Mouse (Mus musculus): ENCODE results near the gene Arhgap24. TPM values are rescaled to one million over a fixed set of nuclear protein-coding genes. Genes with fewer than 3 reads are reported as not detected.

Gene Arhgap24
- polyA plus RNA-seq, 1 experiment = 12.5 TPM

GRCm38 (mm10) chr5:102635591-102635990, 154.4 kb downstream of the Arhgap24 start:
- H3K4me2 ChIP-seq (ENCODE audit: low read depth) = no peak overlapping the region

GRCm38 (mm10) chr5:102639782-102640559, 158.8 kb downstream of the Arhgap24 start:
- Histone ChIP-seq H3K79me2 (ENCODE audit: control insufficient read depth, insufficient read depth) (peaks cover 3% of the 10 kb centered on the region), H3K36me3 (ENCODE audit: control insufficient read depth, insufficient read depth) (no peaks in the 10 kb centered on the region), H3K4me2 (ENCODE audit: low read depth) (no peak overlapping the region), H3K27me3 (ENCODE audit: control insufficient read depth, insufficient read depth, insufficient read length) (no peaks in the 10 kb centered on the region), H3K4me3 (no peak overlapping the region), H3ac (ENCODE audit: control insufficient read depth, insufficient read length) (no peak overlapping the region)
- TF ChIP-seq SRF (IDR thresholded peaks at IDR 0.05; ENCODE audit: control insufficient read depth, insufficient read length, low read depth) = no peak
- no peak for TF ChIP-seq TCF12 (IDR thresholded peaks at IDR 0.05; ENCODE audit: insufficient read depth, poor library complexity, severe bottlenecking)
- no peak for TF ChIP-seq CEBPB (IDR thresholded peaks at IDR 0.05; ENCODE audit: insufficient read depth, poor library complexity, severe bottlenecking)
- TF ChIP-seq USF1 (IDR thresholded peaks at IDR 0.05; ENCODE audit: low read depth) = no peak
- TF ChIP-seq E2F4 (IDR thresholded peaks at IDR 0.05; ENCODE audit: insufficient read depth) = no peak
- TF ChIP-seq POLR2A (IDR thresholded peaks at IDR 0.05; ENCODE audit: insufficient read length, low read depth) = no peak

More at GRCm38 (mm10) chr5:102635591-102635990, 154.4 kb downstream of the Arhgap24 start:
- Histone ChIP-seq H3K79me2 (ENCODE audit: control insufficient read depth, insufficient read depth) (no peaks in the 10 kb centered on the region), H3K36me3 (ENCODE audit: control insufficient read depth, insufficient read depth) (no peaks in the 10 kb centered on the region), H3K4me3 (no peak overlapping the region), H3K27me3 (ENCODE audit: control insufficient read depth, insufficient read depth, insufficient read length) (no peaks in the 10 kb centered on the region), H3ac (ENCODE audit: control insufficient read depth, insufficient read length) (no peak overlapping the region)
- TF ChIP-seq E2F4 (IDR thresholded peaks at IDR 0.05; ENCODE audit: insufficient read depth) (no peak), SRF (IDR thresholded peaks at IDR 0.05; ENCODE audit: control insufficient read depth, insufficient read length, low read depth) (no peak), POLR2AphosphoS2 (IDR thresholded peaks at IDR 0.05; ENCODE audit: insufficient read length, low read depth) (no peak), MYOD1 (IDR thresholded peaks at IDR 0.05; ENCODE audit: control insufficient read depth in 1 of 3, insufficient read length in 2 of 3, low read depth in 2 of 3) (no peak)

GRCm38 (mm10) chr5:102643364-102643763, 162.2 kb downstream of the Arhgap24 start:
- Histone ChIP-seq H3K79me2 (ENCODE audit: control insufficient read depth, insufficient read depth) (peaks cover 3% of the 10 kb centered on the region), H3K27me3 (ENCODE audit: control insufficient read depth, insufficient read depth, insufficient read length) (no peaks in the 10 kb centered on the region), H3ac (ENCODE audit: control insufficient read depth, insufficient read length) (no peak overlapping the region), H3K36me3 (ENCODE audit: control insufficient read depth, insufficient read depth) (no peaks in the 10 kb centered on the region), H3K4me3 (no peak overlapping the region), H3K4me2 (ENCODE audit: low read depth) (no peak overlapping the region)
- TF ChIP-seq MAX (IDR thresholded peaks at IDR 0.05; ENCODE audit: low read depth) = no peak
- TF ChIP-seq TCF12 (IDR thresholded peaks at IDR 0.05; ENCODE audit: insufficient read depth, poor library complexity, severe bottlenecking) = no peak
- no peak for TF ChIP-seq E2F4 (IDR thresholded peaks at IDR 0.05; ENCODE audit: insufficient read depth)
- no peak for TF ChIP-seq POLR2A (IDR thresholded peaks at IDR 0.05; ENCODE audit: insufficient read length, low read depth)
- no peak for TF ChIP-seq CEBPB (IDR thresholded peaks at IDR 0.05; ENCODE audit: insufficient read depth, poor library complexity, severe bottlenecking)
- no peak for TF ChIP-seq POLR2AphosphoS2 (IDR thresholded peaks at IDR 0.05; ENCODE audit: insufficient read length, low read depth)

GRCm38 (mm10) chr5:102643820-102644219, 162.6 kb downstream of the Arhgap24 start:
- H3K79me2 ChIP-seq (ENCODE audit: control insufficient read depth, insufficient read depth) = peaks cover 3% of the 10 kb centered on the region
- no peaks in the 10 kb centered on the region for H3K36me3 ChIP-seq (ENCODE audit: control insufficient read depth, insufficient read depth)
- TF ChIP-seq SRF (IDR thresholded peaks at IDR 0.05; ENCODE audit: control insufficient read depth, insufficient read length, low read depth) = no peak
- TF ChIP-seq TCF3 (IDR thresholded peaks at IDR 0.05; ENCODE audit: insufficient read length, low read depth) = no peak
- no peak for TF ChIP-seq REST (IDR thresholded peaks at IDR 0.05; ENCODE audit: insufficient read depth, insufficient read length)
- TF ChIP-seq TCF12 (IDR thresholded peaks at IDR 0.05; ENCODE audit: insufficient read depth, poor library complexity, severe bottlenecking) = no peak
- no peak for TF ChIP-seq POLR2AphosphoS2 (IDR thresholded peaks at IDR 0.05; ENCODE audit: insufficient read length, low read depth)
- TF ChIP-seq POLR2A (IDR thresholded peaks at IDR 0.05; ENCODE audit: insufficient read length, low read depth) = no peak
- no peak for TF ChIP-seq MYOD1 (IDR thresholded peaks at IDR 0.05; ENCODE audit: control insufficient read depth in 1 of 3, insufficient read length in 2 of 3, low read depth in 2 of 3)
- TF ChIP-seq CEBPB (IDR thresholded peaks at IDR 0.05; ENCODE audit: insufficient read depth, poor library complexity, severe bottlenecking) = no peak
- TF ChIP-seq USF1 (IDR thresholded peaks at IDR 0.05; ENCODE audit: low read depth) = no peak
- TF ChIP-seq E2F4 (IDR thresholded peaks at IDR 0.05; ENCODE audit: insufficient read depth) = no peak
- H3K27me3 ChIP-seq (ENCODE audit: control insufficient read depth, insufficient read depth, insufficient read length) = no peaks in the 10 kb centered on the region
- no peak overlapping the region for H3ac ChIP-seq (ENCODE audit: control insufficient read depth, insufficient read length)
- no peak overlapping the region for H3K4me3 ChIP-seq
- H3K4me2 ChIP-seq (ENCODE audit: low read depth) = no peak overlapping the region

- Histone ChIP-seq H3K36me3 (ENCODE audit: control insufficient read depth, insufficient read depth) (no peaks in the 10 kb centered on the region), H3K79me2 (ENCODE audit: control insufficient read depth, insufficient read depth) (no peaks in the 10 kb centered on the region), H3K4me3 (no peak overlapping the region), H3K27me3 (ENCODE audit: control insufficient read depth, insufficient read depth, insufficient read length) (no peaks in the 10 kb centered on the region), H3K4me2 (ENCODE audit: low read depth) (no peak overlapping the region), H3ac (ENCODE audit: control insufficient read depth, insufficient read length) (no peak overlapping the region)
- TF ChIP-seq TCF12 (IDR thresholded peaks at IDR 0.05; ENCODE audit: insufficient read depth, poor library complexity, severe bottlenecking) = no peak
- TF ChIP-seq CEBPB (IDR thresholded peaks at IDR 0.05; ENCODE audit: insufficient read depth, poor library complexity, severe bottlenecking) = no peak
- no peak for TF ChIP-seq POLR2A (IDR thresholded peaks at IDR 0.05; ENCODE audit: insufficient read length, low read depth)
- no peak for TF ChIP-seq USF1 (IDR thresholded peaks at IDR 0.05; ENCODE audit: low read depth)
- TF ChIP-seq MAX (IDR thresholded peaks at IDR 0.05; ENCODE audit: low read depth) = no peak
- no peak for TF ChIP-seq MYOD1 (IDR thresholded peaks at IDR 0.05; ENCODE audit: control insufficient read depth in 1 of 3, insufficient read length in 2 of 3, low read depth in 2 of 3)
Measured at GRCm38 (mm10) chr5:102659061-102659460, 177.9 kb downstream of the Arhgap24 start.

Data from myocyte (in vitro differentiated cells).